Mouse (Mus musculus): ENCODE measurements around the gene Col13a1. TPM values are rescaled to one million over a fixed set of nuclear protein-coding genes. Genes with fewer than 3 reads are reported as not detected.

The Col13a1 gene
- polyA plus RNA-seq, 1 experiment, result 0.03 TPM

GRCm38 (mm10) chr10:62007958-62008357 is 29.1 kb upstream of the Col13a1 start:
- TF ChIP-seq TAL1 (IDR thresholded peaks at IDR 0.05; ENCODE audit: low read length) (no peak), GATA1 (IDR thresholded peaks at IDR 0.05; ENCODE audit: low read length) (no peak)
- no peak overlapping the region for H3K4me3 ChIP-seq (replicated peaks)
- H3K36me3 ChIP-seq (ENCODE audit: control insufficient read depth), result no peaks in the 10 kb centered on the region
- no peaks in the 10 kb centered on the region for H3K27me3 ChIP-seq (ENCODE audit: control insufficient read depth)
- H3K4me1 ChIP-seq (ENCODE audit: control insufficient read depth), result no peaks in the 10 kb centered on the region
- no peaks in the 10 kb centered on the region for H3K9me3 ChIP-seq (ENCODE audit: control insufficient read depth, low read length)

- no peaks in the 10 kb centered on the region for H3K36me3 ChIP-seq (ENCODE audit: control insufficient read depth)
- H3K4me3 ChIP-seq (replicated peaks), result no peak overlapping the region
- no peaks in the 10 kb centered on the region for H3K27me3 ChIP-seq (ENCODE audit: control insufficient read depth)
- no peak for TF ChIP-seq TAL1 (IDR thresholded peaks at IDR 0.05; ENCODE audit: low read length)
- TF ChIP-seq GATA1 (IDR thresholded peaks at IDR 0.05; ENCODE audit: low read length), result no peak
- no peaks in the 10 kb centered on the region for H3K9me3 ChIP-seq (ENCODE audit: control insufficient read depth, low read length)
- no peaks in the 10 kb centered on the region for H3K4me1 ChIP-seq (ENCODE audit: control insufficient read depth)
Measured at GRCm38 (mm10) chr10:62006371-62006770, 27.5 kb upstream of the Col13a1 start.

DNA sequence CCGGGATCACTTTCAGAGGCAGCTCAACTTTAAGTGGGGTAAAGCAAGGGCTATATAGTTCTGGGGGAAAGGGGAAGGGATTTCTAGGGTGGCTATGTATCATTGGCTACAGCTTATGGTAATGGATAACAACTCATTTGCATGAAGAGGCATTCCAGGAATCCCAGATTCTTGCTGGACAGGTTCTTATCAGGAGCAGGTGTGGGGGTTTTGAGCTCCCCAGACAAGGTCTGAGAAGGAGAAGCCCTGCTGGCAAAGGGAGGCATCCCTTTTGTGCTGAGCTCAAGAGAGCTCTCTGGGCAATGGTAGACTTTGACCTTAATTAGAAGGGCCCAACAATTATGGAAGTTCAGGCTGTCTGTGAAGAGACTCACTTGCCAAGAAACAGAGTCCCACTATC is 21.3 kb upstream of the Col13a1 start:
- Histone ChIP-seq H3K4me1 (ENCODE audit: control insufficient read depth) (no peaks in the 10 kb centered on the region), H3K27me3 (ENCODE audit: control insufficient read depth) (no peaks in the 10 kb centered on the region), H3K4me3 (replicated peaks) (no peak overlapping the region), H3K9me3 (ENCODE audit: control insufficient read depth, low read length) (no peaks in the 10 kb centered on the region), H3K36me3 (ENCODE audit: control insufficient read depth) (no peaks in the 10 kb centered on the region)
- TF ChIP-seq TAL1 (IDR thresholded peaks at IDR 0.05; ENCODE audit: low read length) (no peak), GATA1 (IDR thresholded peaks at IDR 0.05; ENCODE audit: low read length) (no peak)

- Histone ChIP-seq H3K4me1 (ENCODE audit: control insufficient read depth) (no peaks in the 10 kb centered on the region), H3K27me3 (ENCODE audit: control insufficient read depth) (no peaks in the 10 kb centered on the region), H3K36me3 (ENCODE audit: control insufficient read depth) (no peaks in the 10 kb centered on the region), H3K4me3 (replicated peaks) (no peak overlapping the region), H3K9me3 (ENCODE audit: control insufficient read depth, low read length) (no peaks in the 10 kb centered on the region)
- TF ChIP-seq TAL1 (IDR thresholded peaks at IDR 0.05; ENCODE audit: low read length), result no peak
Measured at GRCm38 (mm10) chr10:61999766-62000165, 20.9 kb upstream of the Col13a1 start.

DNA sequence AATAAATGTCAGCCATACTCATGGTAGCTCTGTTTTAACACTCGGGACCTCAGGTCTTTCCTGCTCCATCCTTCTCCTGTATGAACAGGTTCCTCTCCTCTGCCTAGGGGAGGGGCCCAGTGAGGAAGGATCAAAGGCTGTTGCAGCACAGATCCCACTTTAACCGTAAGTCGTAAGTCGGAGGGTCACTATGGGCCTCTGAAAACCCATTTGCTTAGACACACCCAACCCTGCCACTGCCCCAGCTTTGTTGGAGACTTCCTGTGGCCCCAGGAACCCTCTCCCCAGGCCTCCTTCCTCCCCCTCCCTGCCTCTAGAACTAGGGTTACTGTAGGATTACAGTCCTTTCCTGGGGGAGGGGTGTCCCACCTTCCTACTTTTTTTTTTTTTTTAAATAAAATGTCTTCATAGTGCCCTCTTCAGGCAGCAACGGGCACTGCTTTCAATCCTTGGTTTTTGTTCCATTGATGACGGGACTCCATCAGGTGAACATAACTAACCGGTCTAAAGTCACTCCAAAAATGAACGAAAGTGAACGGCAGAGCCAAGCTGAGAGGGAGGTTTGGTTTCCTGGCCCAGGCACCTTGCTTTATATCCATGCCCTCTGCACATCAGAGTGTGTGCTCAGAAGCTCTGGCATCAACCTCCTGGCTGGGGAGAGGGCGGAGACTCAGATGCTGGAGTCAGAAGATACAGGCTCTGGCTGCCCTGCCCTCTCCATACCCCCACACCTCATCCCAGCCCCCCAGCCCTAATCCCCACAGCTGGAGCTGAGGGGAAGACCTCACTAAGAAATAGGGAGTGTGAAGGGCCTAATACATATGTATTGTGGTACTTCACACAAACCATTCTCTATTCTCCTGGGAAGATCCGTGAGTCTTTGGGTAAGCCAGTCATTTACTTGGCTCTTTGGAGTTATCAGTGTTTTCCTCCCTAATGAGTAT is 12.8 kb upstream of the Col13a1 start:
- no peaks in the 10 kb centered on the region for H3K36me3 ChIP-seq (ENCODE audit: control insufficient read depth)
- no peaks in the 10 kb centered on the region for H3K9me3 ChIP-seq (ENCODE audit: control insufficient read depth, low read length)
- TF ChIP-seq TAL1 (IDR thresholded peaks at IDR 0.05; ENCODE audit: low read length) (no peak), GATA1 (IDR thresholded peaks at IDR 0.05; ENCODE audit: low read length) (no peak)
- H3K4me1 ChIP-seq (ENCODE audit: control insufficient read depth), result no peaks in the 10 kb centered on the region
- no peak overlapping the region for H3K4me3 ChIP-seq (replicated peaks)
- no peaks in the 10 kb centered on the region for H3K27me3 ChIP-seq (ENCODE audit: control insufficient read depth)

DNA sequence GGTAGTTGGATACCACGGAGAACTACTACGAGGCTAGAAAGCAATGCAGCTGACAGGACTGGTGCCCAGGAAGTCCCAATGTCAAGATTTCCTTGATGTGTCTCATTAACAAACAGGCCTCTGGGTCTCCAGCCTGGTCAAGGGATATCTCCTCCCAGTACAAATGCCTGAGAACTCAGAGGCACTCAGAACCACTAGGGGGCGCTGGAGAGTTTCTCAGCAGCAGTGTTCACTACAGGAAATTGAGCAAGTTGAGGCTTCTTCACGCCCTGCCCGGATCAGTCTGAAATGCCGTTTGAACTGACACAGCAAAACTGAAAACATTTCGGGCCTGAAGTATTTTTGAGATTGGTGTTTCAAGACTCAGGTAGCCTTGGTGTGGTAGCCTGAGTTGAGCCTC is 1.5 kb upstream of the Col13a1 start:
- peaks cover 50% of the 10 kb centered on the region for H3K27me3 ChIP-seq (ENCODE audit: control insufficient read depth)
- H3K9me3 ChIP-seq (ENCODE audit: control insufficient read depth, low read length), result no peaks in the 10 kb centered on the region
- TF ChIP-seq TAL1 (IDR thresholded peaks at IDR 0.05; ENCODE audit: low read length), result no peak
- no peak for TF ChIP-seq GATA1 (IDR thresholded peaks at IDR 0.05; ENCODE audit: low read length)
- no peaks in the 10 kb centered on the region for H3K36me3 ChIP-seq (ENCODE audit: control insufficient read depth)
- no peak overlapping the region for H3K4me3 ChIP-seq (replicated peaks)
- no peaks in the 10 kb centered on the region for H3K4me1 ChIP-seq (ENCODE audit: control insufficient read depth)

- Histone ChIP-seq H3K4me3 (replicated peaks) (no peak overlapping the region), H3K9me3 (ENCODE audit: control insufficient read depth, low read length) (no peaks in the 10 kb centered on the region), H3K27me3 (ENCODE audit: control insufficient read depth) (peaks cover 50% of the 10 kb centered on the region), H3K4me1 (ENCODE audit: control insufficient read depth) (no peaks in the 10 kb centered on the region), H3K36me3 (ENCODE audit: control insufficient read depth) (no peaks in the 10 kb centered on the region)
- no peak for TF ChIP-seq GATA1 (IDR thresholded peaks at IDR 0.05; ENCODE audit: low read length)
- no peak for TF ChIP-seq TAL1 (IDR thresholded peaks at IDR 0.05; ENCODE audit: low read length)
Measured at GRCm38 (mm10) chr10:61978112-61978865, 619 bp downstream of the Col13a1 start.

DNA sequence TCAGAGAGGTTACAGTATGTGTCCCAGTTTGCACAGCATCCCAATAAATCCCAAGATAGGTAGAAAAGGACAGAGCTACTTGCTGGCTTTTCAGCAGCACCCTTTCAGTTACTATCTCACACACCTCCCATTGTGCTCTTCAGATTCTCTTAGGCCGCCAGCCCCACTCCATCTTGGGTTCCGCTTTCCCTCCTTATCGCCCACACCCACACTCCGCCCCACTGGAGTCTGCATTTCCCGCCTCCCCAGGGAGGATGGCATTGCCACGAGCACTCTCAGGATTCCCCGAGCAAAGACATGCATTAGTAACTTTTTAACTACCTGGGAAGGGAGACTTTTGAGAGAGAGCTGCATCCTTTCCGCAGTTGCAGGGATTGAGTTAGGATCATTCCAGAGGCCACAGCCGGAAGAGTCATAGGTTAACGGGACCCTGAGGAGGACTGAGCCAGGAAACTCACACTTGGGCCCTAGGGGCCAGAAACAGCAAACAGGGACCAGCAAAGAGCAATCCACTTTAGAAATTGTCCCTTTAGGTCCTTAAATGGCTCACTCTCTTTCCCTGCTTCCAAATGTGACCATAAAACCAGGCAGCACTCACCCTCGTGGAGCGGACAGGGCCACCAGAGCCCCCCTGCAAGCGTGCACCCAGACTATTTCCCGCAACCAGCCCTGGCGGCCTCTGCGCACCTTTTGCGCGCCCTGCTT is 1.4 kb downstream of the Col13a1 start:
- no peaks in the 10 kb centered on the region for H3K4me1 ChIP-seq (ENCODE audit: control insufficient read depth)
- no peaks in the 10 kb centered on the region for H3K9me3 ChIP-seq (ENCODE audit: control insufficient read depth, low read length)
- peaks cover 50% of the 10 kb centered on the region for H3K27me3 ChIP-seq (ENCODE audit: control insufficient read depth)
- H3K36me3 ChIP-seq (ENCODE audit: control insufficient read depth), result no peaks in the 10 kb centered on the region
- no peak for TF ChIP-seq GATA1 (IDR thresholded peaks at IDR 0.05; ENCODE audit: low read length)
- H3K4me3 ChIP-seq (replicated peaks), result no peak overlapping the region

DNA sequence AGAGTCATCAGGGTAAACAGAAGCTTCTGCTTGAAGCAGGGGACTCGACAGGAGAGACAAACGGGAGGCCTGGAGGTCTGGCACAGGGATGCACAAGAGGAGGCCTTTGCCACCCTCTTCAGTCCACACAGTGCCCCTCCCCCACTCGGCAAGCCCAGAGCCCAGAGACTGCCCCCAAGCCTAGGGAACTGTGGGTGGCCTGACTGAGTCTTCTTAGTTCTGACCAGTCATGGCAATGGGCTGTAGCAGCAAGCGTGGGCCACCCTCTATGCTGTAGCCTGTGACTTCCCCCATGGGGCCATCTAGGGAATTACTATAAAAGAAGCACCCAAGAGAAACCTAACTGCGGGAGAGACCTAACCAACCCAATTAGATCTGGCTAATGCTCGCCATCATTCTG is 1.9 kb downstream of the Col13a1 start:
- H3K27me3 ChIP-seq (ENCODE audit: control insufficient read depth), result peaks cover 50% of the 10 kb centered on the region

More for the DNA sequence above, 1.9 kb downstream of the Col13a1 start:
- no peaks in the 10 kb centered on the region for H3K36me3 ChIP-seq (ENCODE audit: control insufficient read depth)
- no peaks in the 10 kb centered on the region for H3K9me3 ChIP-seq (ENCODE audit: control insufficient read depth, low read length)
- TF ChIP-seq TAL1 (IDR thresholded peaks at IDR 0.05; ENCODE audit: low read length) (no peak), GATA1 (IDR thresholded peaks at IDR 0.05; ENCODE audit: low read length) (no peak)
- no peaks in the 10 kb centered on the region for H3K4me1 ChIP-seq (ENCODE audit: control insufficient read depth)
- H3K4me3 ChIP-seq (replicated peaks), result no peak overlapping the region
